Mouse (Mus musculus): Measurements from ENCODE around the gene Tnfrsf1a. TPM values are rescaled to one million over a fixed set of nuclear protein-coding genes. Genes with fewer than 3 reads are reported as not detected.

Gene Tnfrsf1a
- total RNA-seq, 2 experiments from 2014 or later = 185 to 291 TPM

DNA sequence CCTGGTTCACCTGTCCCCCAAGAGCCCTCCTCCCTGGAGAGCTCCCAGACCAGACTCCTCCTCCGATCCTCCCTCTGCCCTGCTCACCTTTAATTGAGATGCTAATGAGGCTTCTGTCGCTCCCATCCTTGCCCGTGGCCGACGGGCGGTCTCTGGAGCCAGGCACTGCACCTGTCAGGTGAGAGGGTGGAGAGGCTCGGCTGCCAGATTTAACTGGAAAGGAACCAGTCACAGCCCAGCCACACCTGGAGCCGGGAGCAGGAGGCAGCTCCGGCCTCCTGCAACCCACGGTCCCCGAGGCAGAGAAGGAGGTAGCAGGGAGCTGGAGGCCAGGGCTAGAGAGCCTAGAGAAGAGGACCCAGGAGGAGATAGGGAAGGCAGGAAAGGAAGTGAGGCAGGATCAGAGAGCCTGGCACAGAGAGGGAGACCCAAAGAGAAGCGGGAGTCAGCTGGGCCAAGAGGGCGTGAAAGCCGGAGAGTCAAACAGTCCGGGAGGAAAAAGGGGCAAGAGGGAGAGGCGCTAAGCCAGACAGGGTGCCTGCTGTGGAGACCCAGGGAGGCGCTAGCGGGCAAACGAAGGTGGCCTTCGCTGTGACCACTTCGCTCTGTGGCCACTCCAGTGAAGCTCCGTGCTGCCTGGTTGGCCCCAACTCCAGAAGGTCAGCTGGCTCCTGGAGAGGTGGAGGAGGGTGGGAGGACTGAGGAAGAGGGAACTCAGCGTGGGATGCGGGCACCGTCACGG lies 27.9 kb upstream of the Tnfrsf1a start:
- DNase-seq (ENCODE audit: low spot score in 2 of 2) = no peak

- no peak for DNase-seq (ENCODE audit: low spot score in 2 of 2)
Observed at GRCm38 (mm10) chr6:125322794-125323193, 26.4 kb upstream of the Tnfrsf1a start.

DNA sequence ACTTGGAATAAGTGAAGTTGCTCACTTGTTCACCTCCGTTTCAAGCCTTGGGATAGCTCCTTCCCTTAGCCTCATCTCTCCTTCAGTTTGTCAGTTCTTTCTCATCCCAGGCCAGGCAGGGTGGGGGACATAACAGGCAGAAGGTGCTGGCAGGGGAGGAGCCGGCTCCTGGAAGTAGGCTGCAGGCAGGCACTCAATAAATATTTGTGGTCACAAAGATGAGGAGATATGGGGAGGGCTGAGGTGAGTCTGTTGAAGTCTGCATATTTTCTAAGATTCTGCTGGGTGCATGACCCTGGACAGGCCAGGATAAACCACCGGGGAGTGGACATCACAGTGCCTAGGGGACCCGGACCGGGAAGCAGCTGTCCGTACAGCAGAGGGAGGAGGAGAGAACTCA lies 25.6 kb upstream of the Tnfrsf1a start:
- DNase-seq (ENCODE audit: low spot score in 2 of 2) = no peak

- no peak for DNase-seq (ENCODE audit: low spot score in 2 of 2)
Observed at GRCm38 (mm10) chr6:125325337-125325736, 23.8 kb upstream of the Tnfrsf1a start.

- DNase-seq (ENCODE audit: low spot score in 2 of 2) = peak; percentile 61 to 74
Observed at GRCm38 (mm10) chr6:125328243-125328642, 20.9 kb upstream of the Tnfrsf1a start.

- DNase-seq (ENCODE audit: low spot score in 2 of 2) = peak; percentile 93
Observed at GRCm38 (mm10) chr6:125330626-125331326, 18.4 kb upstream of the Tnfrsf1a start.

DNA sequence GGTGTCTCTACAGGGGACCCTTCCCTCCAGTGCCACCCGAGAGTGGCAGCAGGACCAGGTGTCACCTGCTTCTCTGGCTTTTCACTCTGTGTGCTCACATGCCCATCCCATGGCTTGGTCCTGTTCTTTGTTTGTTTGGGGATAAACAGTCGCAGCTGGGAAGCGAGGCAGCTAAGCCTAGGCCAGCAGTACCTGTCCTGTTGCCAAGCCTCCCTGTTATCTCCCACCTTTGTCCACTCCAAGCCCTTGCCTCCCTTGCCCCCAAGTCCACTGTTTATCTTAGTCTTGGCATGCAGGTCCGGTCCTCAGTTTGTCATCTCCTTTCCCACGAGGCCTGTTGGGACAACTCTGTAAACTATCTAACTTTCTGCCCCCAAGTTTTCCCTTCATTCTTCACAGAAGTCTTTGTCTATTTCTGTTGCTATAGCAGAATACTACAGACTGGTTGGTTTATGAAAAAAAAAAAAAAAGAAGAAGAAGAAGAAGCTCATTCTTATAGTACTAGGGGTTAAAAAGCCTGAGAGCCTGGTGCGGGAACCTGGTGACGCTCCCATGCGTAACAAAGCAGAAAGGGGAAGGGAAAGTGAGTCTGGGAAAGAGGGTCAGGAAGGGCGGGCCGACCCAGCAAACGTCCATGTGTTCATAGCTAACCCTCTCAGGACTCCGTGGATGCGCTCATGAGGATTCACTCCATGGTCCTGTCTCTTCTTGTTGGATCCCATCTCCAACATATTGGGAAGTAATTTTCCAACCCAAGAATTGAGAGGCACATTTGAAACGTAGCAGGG lies 15.9 kb upstream of the Tnfrsf1a start:
- no peak for DNase-seq (ENCODE audit: low spot score in 2 of 2)

DNA sequence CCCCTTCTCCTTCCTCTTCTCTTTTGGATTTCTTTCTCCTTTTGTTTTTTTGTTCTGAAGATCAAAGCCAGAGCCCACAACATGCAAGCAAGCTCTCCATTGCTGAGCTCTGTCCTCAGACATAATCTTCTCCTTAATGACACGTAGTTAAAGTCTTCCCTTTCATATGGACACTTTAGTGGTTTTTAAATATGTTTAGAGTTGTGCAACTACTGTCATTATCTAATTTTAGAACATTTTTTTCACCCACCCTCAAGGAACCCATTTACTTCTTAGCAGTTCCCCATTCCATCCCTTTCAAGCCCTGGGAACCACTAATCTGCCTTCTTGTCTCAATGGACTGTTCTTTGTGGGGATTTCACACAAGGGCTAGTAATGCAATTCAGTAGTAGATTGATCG lies 14.8 kb upstream of the Tnfrsf1a start:
- no peak for DNase-seq (ENCODE audit: low spot score in 2 of 2)

- no peak for DNase-seq (ENCODE audit: low spot score in 2 of 2)
Observed at GRCm38 (mm10) chr6:125338791-125339660, 10.1 kb upstream of the Tnfrsf1a start.

DNA sequence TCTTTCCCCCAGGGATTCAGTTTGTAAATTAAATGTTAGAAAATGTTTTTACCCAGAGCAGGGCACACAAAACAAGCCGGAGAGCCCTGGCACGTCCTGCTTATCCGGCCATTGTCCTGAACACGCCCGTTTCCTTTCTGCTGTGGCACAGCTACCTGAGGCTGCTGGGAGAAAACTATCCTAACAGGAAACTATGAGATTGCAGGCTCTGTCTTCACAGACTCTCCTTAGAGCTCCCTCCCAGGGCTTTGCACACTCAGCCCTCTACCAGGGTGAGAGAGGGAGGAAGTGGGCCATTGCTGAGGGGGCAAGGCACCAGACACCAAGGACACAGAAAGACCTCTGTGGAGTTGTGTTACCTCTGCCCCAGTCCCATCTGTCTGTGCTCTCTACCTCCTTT lies 8.9 kb upstream of the Tnfrsf1a start:
- no peak for DNase-seq (ENCODE audit: low spot score in 2 of 2)

- DNase-seq (ENCODE audit: low spot score in 2 of 2) = no peak
Observed at GRCm38 (mm10) chr6:125342198-125342597, 7.0 kb upstream of the Tnfrsf1a start.

DNA sequence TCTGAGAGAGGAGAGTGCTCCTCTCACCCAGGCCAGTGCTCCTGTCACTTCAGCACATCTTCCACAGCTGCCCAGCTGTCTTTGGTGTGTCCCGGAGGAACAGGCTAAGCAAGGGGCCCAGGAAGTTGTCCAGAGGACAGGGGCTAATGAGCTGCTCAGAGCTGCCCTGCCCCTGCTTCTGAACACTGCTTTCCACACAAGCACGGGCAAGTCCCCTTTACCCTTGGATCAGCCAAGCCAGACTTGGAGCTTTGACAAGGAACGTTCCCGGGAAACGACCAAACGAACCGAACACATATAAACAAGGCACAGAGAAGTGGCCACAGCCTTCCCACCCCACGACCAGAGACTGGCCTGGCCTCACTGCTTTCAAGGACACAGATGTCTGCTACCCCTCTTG lies 5.1 kb upstream of the Tnfrsf1a start:
- peak in 1 of 2 experiments; percentile 32 for DNase-seq (ENCODE audit: low spot score in 2 of 2)

- DNase-seq (ENCODE audit: low spot score in 2 of 2) = no peak
Observed at GRCm38 (mm10) chr6:125344866-125345265, 4.3 kb upstream of the Tnfrsf1a start.

DNA sequence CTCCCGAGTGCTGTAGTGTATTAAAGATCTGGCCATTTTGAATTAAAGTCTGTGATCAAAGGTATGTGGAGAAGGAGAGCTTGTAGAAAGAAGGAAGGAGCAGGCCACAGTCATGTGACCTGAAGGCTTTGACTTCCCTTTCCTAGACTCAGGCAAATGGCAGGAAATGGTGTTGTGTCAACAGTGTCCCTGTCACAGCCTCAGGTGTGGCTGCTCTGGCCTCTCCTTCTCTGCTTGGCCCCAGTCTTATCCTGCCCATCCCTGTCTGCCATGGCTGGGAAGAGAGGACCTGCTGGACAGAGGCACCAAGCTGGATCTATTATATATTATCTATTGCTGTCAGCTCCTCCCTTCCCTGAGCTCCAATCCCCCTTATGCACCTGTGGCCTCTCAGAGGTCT lies 3.5 kb upstream of the Tnfrsf1a start:
- no peak for DNase-seq (ENCODE audit: low spot score in 2 of 2)

GRCm38 (mm10) chr6:125346029-125346428 lies 3.1 kb upstream of the Tnfrsf1a start:
- DNase-seq (ENCODE audit: low spot score in 2 of 2) = no peak

DNA sequence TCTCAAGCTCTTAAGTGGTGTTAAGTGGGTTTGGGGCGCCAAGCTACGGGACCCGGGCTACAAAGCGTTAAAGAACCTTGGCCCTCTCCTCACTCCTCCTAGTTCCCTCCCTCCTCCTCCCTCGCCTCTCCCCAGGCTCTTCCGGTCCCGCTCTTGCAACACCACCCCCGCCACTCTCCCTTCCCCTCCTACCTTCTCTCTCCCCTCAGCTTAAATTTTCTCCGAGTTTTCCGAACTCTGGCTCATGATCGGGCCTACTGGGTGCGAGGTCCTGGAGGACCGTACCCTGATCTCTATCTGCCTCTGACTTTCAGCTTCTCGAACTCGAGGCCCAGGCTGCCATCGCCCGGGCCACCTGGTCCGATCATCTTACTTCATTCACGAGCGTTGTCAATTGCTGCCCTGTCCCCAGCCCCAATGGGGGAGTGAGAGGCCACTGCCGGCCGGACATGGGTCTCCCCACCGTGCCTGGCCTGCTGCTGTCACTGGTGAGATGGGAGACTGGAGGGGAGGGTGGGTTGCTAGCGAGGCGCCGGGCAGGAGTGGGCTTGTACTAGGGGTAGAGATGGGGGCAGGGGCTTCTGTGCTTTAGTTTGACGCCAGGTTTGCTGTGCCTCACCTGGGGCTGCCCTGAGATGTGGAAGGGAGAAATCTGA lies 541 bp downstream of the Tnfrsf1a start:
- peak; percentile 68 to 71 for DNase-seq (ENCODE audit: low spot score in 2 of 2)

DNA sequence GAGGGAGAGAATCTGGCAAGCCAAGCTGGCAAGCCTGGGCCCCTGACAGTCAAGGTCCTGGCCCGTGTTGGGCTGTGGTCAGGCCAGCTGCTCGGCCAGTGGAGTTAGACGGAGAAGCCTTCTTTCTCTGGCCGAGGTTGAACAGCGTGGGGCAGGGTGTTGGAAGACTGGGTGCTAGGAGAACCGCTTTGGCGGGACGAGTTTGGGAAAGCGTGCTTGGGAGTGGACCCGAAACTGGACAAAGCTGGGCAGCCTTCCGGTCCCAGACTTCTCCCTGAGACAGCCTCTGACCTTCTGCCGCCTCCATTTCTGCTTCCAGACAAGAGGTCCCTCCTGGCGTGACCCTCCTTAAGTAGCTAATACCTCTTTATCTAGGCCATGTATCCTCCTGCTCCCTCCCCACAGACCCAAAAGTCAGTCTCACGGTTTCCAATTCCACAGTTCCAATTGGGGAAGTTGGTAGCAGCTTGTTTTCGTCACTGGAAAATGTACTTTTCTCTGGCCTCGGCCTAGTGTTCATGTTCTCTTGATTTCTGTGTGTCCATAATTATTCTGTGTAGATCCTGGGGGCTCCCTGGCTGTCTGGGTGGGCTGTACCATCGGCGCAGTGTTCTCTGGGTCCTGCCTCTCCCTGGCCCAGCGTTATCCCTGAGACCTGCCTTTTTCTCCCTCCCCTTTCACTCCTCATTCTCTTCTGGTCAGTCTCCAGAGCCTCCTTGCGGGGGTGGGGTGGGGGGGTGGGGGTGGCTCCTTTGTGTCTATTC lies 1.3 kb downstream of the Tnfrsf1a start:
- DNase-seq (ENCODE audit: low spot score in 2 of 2) = peak in 1 of 2 experiments; percentile 49

DNA sequence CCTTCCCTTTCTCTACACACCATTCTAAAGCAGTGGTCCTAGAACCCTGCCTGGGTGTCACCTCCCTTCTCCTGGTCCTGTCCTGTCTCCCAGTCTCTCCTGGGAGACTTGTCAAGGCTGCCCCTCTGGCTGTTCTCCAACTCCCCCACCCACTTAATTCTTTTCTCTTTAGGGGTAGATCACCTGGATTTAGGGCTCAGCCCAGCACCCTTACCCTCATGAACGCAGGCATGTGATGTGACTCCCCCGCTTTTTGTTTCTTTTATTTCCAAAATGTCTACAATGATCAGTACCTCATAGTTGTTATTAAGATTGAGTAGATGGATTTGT lies 1.8 kb downstream of the Tnfrsf1a start:
- DNase-seq (ENCODE audit: low spot score in 2 of 2) = no peak

DNA sequence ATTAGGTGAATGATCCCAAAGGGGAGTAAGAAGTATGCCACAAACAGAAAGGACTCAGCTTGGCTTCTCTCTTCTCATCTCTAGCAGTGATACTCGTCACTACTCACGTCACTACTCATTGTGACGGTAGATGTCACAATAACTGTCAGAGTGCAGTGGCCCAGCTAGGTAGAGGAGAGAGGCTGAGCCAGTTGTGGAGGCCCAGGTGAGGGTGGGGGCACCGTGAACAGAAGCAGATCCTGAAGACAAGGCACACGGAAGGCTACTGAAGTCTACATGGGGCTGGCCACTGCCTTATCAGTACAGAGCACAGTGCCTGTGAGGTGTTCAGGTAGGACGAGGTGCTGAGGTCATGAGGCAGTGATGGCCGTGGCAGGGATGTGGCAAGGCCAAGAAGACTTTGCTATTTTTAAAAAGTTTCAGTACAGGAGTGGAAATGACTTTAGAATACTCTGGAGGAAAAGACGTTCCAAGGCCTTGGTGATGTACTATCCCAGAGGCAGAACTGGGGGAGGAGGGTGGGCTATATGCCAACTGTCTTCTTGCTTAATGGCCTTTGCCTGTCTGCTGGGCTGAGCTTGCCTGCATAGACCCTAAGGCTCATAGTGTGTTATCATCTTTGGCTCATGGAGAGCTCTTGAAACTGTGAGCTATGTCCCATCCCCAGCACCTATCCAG lies 2.3 kb downstream of the Tnfrsf1a start:
- peak in 1 of 2 experiments; percentile 68 for DNase-seq (ENCODE audit: low spot score in 2 of 2)

All from adrenal gland, adult 18-20 months (tissue).